Mouse (Mus musculus) limb, embryonic 14.5 days (tissue): ENCODE data around the gene Celf6. TPM values are rescaled to one million over a fixed set of nuclear protein-coding genes. Genes with fewer than 3 reads are reported as not detected.

ENCODE experiments used
- ATAC-seq: fragments of 200-750 bp; cut with Nextera tagmentation; 2 replicates; pipeline ENCODE4 v1.8.0; 2017; ENCODE audit warnings: low read depth, moderate number of reproducible peaks, moderate TSS enrichment; ENCODE audit not compliant: low FRiP score
- DNase-seq: peaks from one replicate; pipeline ENCODE4 v3.0.0-alpha.2; 2015; ENCODE audit warnings: low spot score
- H3K27ac ChIP-seq: fragments of 300-500 bp; sonication (generic); replicated peaks from 2 replicates; pipeline ENCODE4 v1.5.1; 2014; ENCODE audit warnings: low read depth, mild to moderate bottlenecking, low read length, moderate library complexity, mixed read lengths
- H3K27me3 ChIP-seq: fragments of 300-500 bp; sonication (generic); 2 replicates; pipeline ENCODE4 v1.6.1; 2014; ENCODE audit warnings: low read length, mixed read lengths; ENCODE audit not compliant: control insufficient read depth, insufficient read depth
- H3K36me3 ChIP-seq: fragments of 300-500 bp; sonication (generic); 2 replicates; pipeline ENCODE4 v1.6.1; 2014; ENCODE audit warnings: mild to moderate bottlenecking, low read length, moderate library complexity, mixed read lengths; ENCODE audit not compliant: control insufficient read depth, insufficient read depth
- H3K4me1 ChIP-seq: fragments of 300-500 bp; sonication (generic); 2 replicates; pipeline ENCODE4 v1.6.1; 2014; ENCODE audit warnings: antibody characterized with exemption, low read length, mixed read lengths; ENCODE audit not compliant: control insufficient read depth, insufficient read depth
- H3K4me2 ChIP-seq: fragments of 300-500 bp; sonication (generic); replicated peaks from 2 replicates; pipeline ENCODE4 v1.6.1; 2014; ENCODE audit warnings: low read depth, mild to moderate bottlenecking, low read length, moderate library complexity; ENCODE audit not compliant: severe bottlenecking
- H3K4me3 ChIP-seq: fragments of 300-500 bp; sonication (generic); replicated peaks from 2 replicates; pipeline ENCODE4 v1.5.1; 2014; ENCODE audit warnings: low read length
- H3K9ac ChIP-seq: fragments of 300-500 bp; sonication (generic); 2 replicates; pipeline ENCODE4 v1.6.1; 2014; ENCODE audit warnings: mild to moderate bottlenecking, low read depth, low read length, moderate library complexity; ENCODE audit not compliant: severe bottlenecking
- H3K9me3 ChIP-seq: fragments of 300-500 bp; sonication (generic); 2 replicates; pipeline ENCODE4 v1.6.1; 2016; ENCODE audit warnings: low read length; ENCODE audit not compliant: control insufficient read depth
- POLR2A ChIP-seq: fragments of 200-500 bp; IDR thresholded peaks from 2 replicates; pipeline ENCODE4 v1.8.0; 2012; ENCODE audit warnings: inconsistent platforms, mild to moderate bottlenecking, moderate library complexity, borderline replicate concordance; ENCODE audit not compliant: insufficient read depth, insufficient read length; ENCODE audit errors: extremely low read depth
- WGBS: fragments of 180-500 bp; shearing (Covaris S2); extraction: QIAGEN DNeasy Blood & Tissue Kit; methylation state at CpG from one replicate; pipeline ENCODE4 v1.1.7; 2014; 5-methylcytosine and 5-hydroxymethylcytosine counted together
- polyA plus RNA-seq, 2 experiments: library from polyadenylated mRNA; depleted of rRNA in 1 of 2; stranded (reverse) in 1 of 2; unstranded in 1 of 2; fragments of >200 nt; fragmentation: Nextera tagmentation in 1 of 2; extraction: Ambion mirVana in 1 of 2; gene quantifications; 2 replicates each; pipeline versions ENCODE4 v1.2.1 to v1.2.3; 2012 to 2014

Celf6 gene
- polyA plus RNA-seq, 2 experiments, result 0.16 TPM; not detected in 1

DNA sequence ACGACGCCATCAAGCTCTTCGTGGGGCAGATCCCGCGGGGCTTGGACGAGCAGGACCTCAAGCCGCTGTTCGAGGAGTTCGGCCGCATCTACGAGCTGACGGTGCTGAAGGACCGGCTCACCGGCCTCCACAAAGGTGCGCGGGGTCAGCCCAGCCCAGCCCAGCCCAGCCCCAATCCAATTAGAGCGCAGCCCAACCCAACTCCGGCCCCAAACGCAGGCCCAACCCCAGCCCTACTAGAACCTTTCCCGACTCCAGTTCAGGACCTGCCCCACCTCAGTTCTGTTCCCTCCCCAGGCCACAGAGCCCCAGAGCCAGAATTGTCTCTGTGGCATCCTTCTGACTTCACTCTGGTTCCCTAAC, 769 bp downstream of the Celf6 start:
- Histone ChIP-seq H3K27me3 (no peaks in the 10 kb centered on the region), H3K4me1 (peaks cover 7% of the 10 kb centered on the region; the same call in 1 of the 2 replicates), H3K27ac (no peak overlapping the region), H3K9me3 (no peaks in the 10 kb centered on the region), H3K4me3 (peak overlapping the region; percentile 44), H3K4me2 (peak overlapping the region; percentile 76), H3K9ac (no peak overlapping the region), H3K36me3 (no peaks in the 10 kb centered on the region)
- 0% methylated on average over 20 of the region's 20 CpGs for WGBS
- DNase-seq (no peak), ATAC-seq (no peak; the same call in 1 of the 2 replicates)
- TF ChIP-seq POLR2A, result no peak

DNA sequence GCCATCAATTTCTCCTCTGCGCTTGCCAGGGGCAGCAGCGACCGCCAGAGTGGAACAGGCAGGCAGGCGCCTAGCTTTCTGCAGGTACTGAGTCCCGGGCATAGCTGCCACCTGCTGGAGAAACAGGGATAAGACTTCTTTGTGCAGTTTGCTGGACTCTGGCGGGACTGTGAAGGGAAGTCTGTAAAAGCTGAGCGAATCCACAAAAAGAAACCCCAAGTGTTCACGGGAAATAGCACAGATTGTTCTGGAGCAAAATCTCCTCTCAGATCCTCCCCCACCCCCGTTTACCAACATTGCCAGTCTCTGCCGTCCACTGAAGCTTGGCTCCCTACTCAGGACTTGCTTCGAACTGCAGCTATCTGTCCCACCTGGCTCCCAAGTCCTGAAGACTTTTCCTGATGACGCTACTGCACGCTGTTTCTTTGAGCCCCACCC, 7.2 kb downstream of the Celf6 start:
- H3K9me3 ChIP-seq, result no peaks in the 10 kb centered on the region
- ATAC-seq (peak; percentile 84), DNase-seq (peak; percentile 76)
- H3K4me2 ChIP-seq, result peak overlapping the region; percentile 55
- peak overlapping the region; percentile 40; the same call in 1 of the 2 replicates for H3K9ac ChIP-seq
- TF ChIP-seq POLR2A, result no peak
- H3K27me3 ChIP-seq, result no peaks in the 10 kb centered on the region
- peak overlapping the region; percentile 31 for H3K4me3 ChIP-seq
- no peaks in the 10 kb centered on the region for H3K36me3 ChIP-seq
- no peaks in the 10 kb centered on the region for H3K4me1 ChIP-seq
- WGBS, result 4% methylated on average over 12 of the region's 13 CpGs
- H3K27ac ChIP-seq, result no peak overlapping the region

DNA sequence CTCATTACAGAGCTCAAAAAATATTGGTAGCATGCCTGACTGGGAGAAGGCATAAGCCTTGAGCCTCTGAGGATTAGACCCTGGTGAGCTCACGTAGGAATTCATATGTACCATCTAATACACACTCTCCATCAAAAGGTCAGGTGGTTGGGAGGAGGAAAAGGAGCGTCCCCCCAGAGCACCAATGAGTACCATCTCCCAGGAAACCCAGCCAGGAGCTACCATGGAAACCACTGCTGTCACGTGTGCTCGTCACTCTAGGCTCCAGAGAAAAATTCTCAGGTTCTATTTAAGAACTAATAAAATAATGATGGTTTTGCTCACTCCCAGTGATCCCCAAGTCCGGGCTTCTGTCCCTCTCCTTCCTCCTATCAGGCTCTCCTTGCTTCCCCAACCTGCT, 10.5 kb downstream of the Celf6 start:
- DNase-seq, result no peak
- no peak for ATAC-seq
- no peaks in the 10 kb centered on the region for H3K9me3 ChIP-seq
- H3K36me3 ChIP-seq, result no peaks in the 10 kb centered on the region
- H3K27ac ChIP-seq, result no peak overlapping the region
- no peak for TF ChIP-seq POLR2A
- H3K4me2 ChIP-seq, result no peak overlapping the region
- no peaks in the 10 kb centered on the region for H3K4me1 ChIP-seq
- no peak overlapping the region for H3K4me3 ChIP-seq
- H3K27me3 ChIP-seq, result no peaks in the 10 kb centered on the region
- no peak overlapping the region for H3K9ac ChIP-seq
- WGBS, result 59% methylated on average over 5 of the region's 5 CpGs

DNA sequence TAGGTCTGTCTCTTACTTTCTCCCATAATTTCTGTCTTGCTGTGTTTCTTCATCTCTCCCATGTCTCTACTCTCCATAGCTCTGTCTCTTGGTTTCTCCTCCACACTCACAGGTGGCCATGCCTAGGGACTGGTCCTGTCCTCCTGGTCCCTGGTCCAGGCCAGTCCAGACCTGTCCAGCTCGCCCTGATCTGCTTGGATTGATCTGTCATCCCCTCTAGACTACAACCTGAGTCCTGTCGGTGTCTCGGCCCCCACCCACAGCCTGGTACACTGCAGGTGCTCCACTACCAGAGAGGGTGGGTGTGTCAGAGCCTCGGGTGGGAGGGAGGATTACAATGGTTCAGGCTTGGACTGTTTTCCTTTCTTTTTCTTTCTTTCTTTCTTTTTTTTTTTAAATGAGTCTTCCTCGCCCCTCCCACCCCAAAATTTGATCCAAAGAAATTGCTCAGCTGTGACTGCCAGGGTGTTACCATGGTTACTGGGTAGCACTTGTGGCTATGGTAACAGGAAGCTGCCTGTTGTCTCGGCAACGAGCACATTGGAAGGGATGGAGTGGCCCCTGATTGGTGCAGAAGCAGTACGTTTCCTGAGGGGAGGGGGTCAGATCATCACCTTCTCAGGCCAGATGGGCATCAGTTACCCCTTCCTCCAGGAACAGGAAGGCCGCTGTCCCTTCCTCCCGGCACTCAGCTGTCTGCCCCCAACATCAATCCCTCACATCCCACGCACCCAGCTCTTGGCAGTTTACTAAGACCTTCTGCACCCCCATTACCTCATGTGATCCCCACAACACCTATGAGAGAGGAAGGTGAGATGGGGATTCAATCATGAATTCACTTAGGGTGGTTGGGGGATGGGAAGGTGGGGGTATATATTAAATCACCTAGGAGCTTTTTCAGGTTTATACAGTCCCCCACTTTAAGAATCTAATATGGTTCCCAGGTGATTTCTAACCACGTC, 11.3 kb downstream of the Celf6 start:
- H3K27me3 ChIP-seq, result no peaks in the 10 kb centered on the region
- WGBS, result 37% methylated on average over 12 of the region's 12 CpGs
- no peak overlapping the region for H3K27ac ChIP-seq
- no peak overlapping the region for H3K4me3 ChIP-seq
- no peak overlapping the region for H3K4me2 ChIP-seq
- H3K36me3 ChIP-seq, result no peaks in the 10 kb centered on the region
- DNase-seq, result no peak
- no peak overlapping the region for H3K9ac ChIP-seq
- ATAC-seq, result no peak
- no peak for TF ChIP-seq POLR2A
- no peaks in the 10 kb centered on the region for H3K9me3 ChIP-seq
- H3K4me1 ChIP-seq, result no peaks in the 10 kb centered on the region

- Histone ChIP-seq H3K27me3 (no peaks in the 10 kb centered on the region), H3K27ac (no peak overlapping the region), H3K9ac (no peak overlapping the region), H3K4me3 (no peak overlapping the region), H3K4me1 (no peaks in the 10 kb centered on the region), H3K36me3 (no peaks in the 10 kb centered on the region), H3K4me2 (no peak overlapping the region), H3K9me3 (no peaks in the 10 kb centered on the region)
- 73% methylated on average over 10 of the region's 10 CpGs for WGBS
- no peak for TF ChIP-seq POLR2A
- ATAC-seq (no peak), DNase-seq (no peak)
Observed at GRCm38 (mm10) chr9:59589703-59590439, 12.2 kb downstream of the Celf6 start.
